Mouse (Mus musculus): ENCODE measurements around the gene Fbxo47. TPM values are rescaled to one million over a fixed set of nuclear protein-coding genes. Genes with fewer than 3 reads are reported as not detected.
"Not testable (repeated sequence)": the region's sequence is repeated elsewhere in the genome, so short reads cannot be mapped to it uniquely, and the experiment has no call there.

Gene Fbxo47
- polyA plus RNA-seq, 1 experiment from 2014 or later = 0.42 TPM

- H3K36me3 ChIP-seq (replicated peaks) = no peaks in the 10 kb centered on the region
- no peak overlapping the region for H3K27ac ChIP-seq (replicated peaks)
- DNase-seq (ENCODE audit: low spot score) = no peak
- 88% methylated on average over 13 of the region's 13 CpGs for WGBS
- H3K9me3 ChIP-seq = no peaks in the 10 kb centered on the region
- H3K4me1 ChIP-seq = no peaks in the 10 kb centered on the region
- H3K27me3 ChIP-seq (replicated peaks; ENCODE audit: low read depth, poor library complexity, severe bottlenecking) = no peaks in the 10 kb centered on the region; the same call in 1 of the 2 replicates
- H3K4me3 ChIP-seq = no peak overlapping the region
Observed at GRCm38 (mm10) chr11:97904801-97905200, 20.8 kb upstream of the Fbxo47 start.

GRCm38 (mm10) chr11:97901806-97902205 lies 17.9 kb upstream of the Fbxo47 start:
- no peaks in the 10 kb centered on the region; the same call in 1 of the 2 replicates for H3K27me3 ChIP-seq (replicated peaks; ENCODE audit: low read depth, poor library complexity, severe bottlenecking)
- H3K4me3 ChIP-seq = no peak overlapping the region
- no peaks in the 10 kb centered on the region for H3K4me1 ChIP-seq
- DNase-seq (ENCODE audit: low spot score) = no peak
- 84% methylated on average over 6 of the region's 6 CpGs for WGBS
- H3K27ac ChIP-seq (replicated peaks) = no peak overlapping the region
- no peaks in the 10 kb centered on the region for H3K9me3 ChIP-seq
- H3K36me3 ChIP-seq (replicated peaks) = no peaks in the 10 kb centered on the region

DNA sequence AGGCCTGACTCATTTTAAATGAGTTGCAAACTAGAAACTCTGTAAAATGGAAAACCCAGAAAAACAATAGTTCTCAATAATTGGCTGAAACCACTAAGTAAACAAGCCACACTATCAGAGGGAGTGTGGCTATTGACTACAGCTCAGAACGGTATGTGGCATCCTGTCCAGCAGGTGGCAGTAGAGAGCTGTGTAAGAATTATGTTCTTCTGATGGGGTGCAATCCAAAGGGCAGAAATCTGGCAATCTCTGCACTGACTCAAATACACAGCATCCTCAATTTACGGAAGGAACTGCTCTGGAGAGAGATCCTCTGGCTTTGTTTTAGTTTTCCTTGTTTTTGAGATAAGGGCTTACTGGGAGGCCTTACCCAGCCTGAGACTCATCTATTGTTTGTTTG lies 15.9 kb upstream of the Fbxo47 start:
- Histone ChIP-seq H3K27me3 (replicated peaks; ENCODE audit: low read depth, poor library complexity, severe bottlenecking) (no peaks in the 10 kb centered on the region; the same call in 1 of the 2 replicates), H3K9me3 (no peaks in the 10 kb centered on the region), H3K4me1 (no peaks in the 10 kb centered on the region), H3K36me3 (replicated peaks) (no peaks in the 10 kb centered on the region), H3K4me3 (no peak overlapping the region), H3K27ac (replicated peaks) (no peak overlapping the region)
- DNase-seq (ENCODE audit: low spot score) = peak; percentile 85
- WGBS = 13% methylated on average over 2 of the region's 2 CpGs

DNA sequence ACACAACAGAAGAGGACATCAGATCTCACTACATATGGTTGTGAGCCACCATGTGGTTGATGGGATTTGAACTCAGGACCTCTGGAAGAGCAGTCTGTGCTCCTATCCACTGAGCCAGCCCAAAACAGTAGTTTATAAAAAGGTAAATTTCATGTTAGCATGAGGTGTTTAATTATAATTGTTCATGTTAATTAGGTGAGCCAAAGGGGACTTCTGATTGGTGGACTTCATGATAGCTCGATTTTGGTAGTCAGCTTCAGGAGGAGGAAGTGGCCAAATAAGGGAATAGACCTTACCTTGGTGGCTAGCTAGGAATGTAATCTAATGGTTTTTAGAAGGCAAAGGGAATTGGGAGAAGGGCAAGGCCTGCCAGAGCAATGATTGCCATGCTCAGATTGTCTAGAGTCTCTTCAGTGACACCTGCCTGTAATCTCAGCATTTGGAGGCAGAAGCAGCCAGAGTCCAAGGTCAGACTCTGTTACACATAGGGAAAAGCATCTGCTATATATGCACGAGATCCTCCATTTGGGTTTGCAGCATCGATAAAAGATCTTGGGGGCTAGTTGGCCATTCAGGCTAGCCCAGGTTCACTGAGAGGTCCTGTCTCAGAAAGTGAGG lies 13.7 kb upstream of the Fbxo47 start:
- no peaks in the 10 kb centered on the region for H3K4me1 ChIP-seq
- H3K4me3 ChIP-seq = no peak overlapping the region
- no peaks in the 10 kb centered on the region for H3K9me3 ChIP-seq
- 77% methylated on average over 3 of the region's 3 CpGs for WGBS
- H3K27me3 ChIP-seq (replicated peaks; ENCODE audit: low read depth, poor library complexity, severe bottlenecking) = no peaks in the 10 kb centered on the region; the same call in 1 of the 2 replicates
- DNase-seq (ENCODE audit: low spot score) = no peak
- H3K36me3 ChIP-seq (replicated peaks) = no peaks in the 10 kb centered on the region
- H3K27ac ChIP-seq (replicated peaks) = no peak overlapping the region

DNA sequence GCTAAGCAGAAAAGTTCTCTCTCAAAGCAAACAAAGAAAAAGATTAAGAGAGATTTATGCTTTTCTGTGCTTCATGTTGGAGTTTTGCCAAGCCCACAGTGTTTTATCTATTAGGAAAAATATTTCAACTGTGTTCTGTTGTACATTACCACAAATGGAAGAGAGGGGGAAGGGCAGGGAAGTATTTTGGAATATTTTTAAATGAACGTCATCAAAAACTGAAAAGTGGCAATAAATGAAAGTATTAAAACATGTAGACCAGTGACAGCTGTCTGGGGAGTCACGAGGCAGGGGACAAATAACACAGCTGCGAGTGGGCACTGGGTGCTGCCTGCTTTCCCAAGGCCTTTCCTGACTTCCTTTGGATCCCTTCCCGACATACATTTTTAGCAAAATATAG lies 12.7 kb upstream of the Fbxo47 start:
- Histone ChIP-seq H3K4me3 (no peak overlapping the region), H3K27ac (replicated peaks) (no peak overlapping the region), H3K9me3 (no peaks in the 10 kb centered on the region), H3K27me3 (replicated peaks; ENCODE audit: low read depth, poor library complexity, severe bottlenecking) (no peaks in the 10 kb centered on the region; the same call in 1 of the 2 replicates), H3K36me3 (replicated peaks) (no peaks in the 10 kb centered on the region), H3K4me1 (no peaks in the 10 kb centered on the region)
- WGBS = 81% methylated on average over 4 of the region's 4 CpGs
- no peak for DNase-seq (ENCODE audit: low spot score)

GRCm38 (mm10) chr11:97891821-97892220 lies 7.9 kb upstream of the Fbxo47 start:
- no peaks in the 10 kb centered on the region for H3K27me3 ChIP-seq (replicated peaks; ENCODE audit: low read depth, poor library complexity, severe bottlenecking)
- 72% methylated on average over 5 of the region's 5 CpGs for WGBS
- no peaks in the 10 kb centered on the region for H3K4me1 ChIP-seq
- H3K27ac ChIP-seq (replicated peaks) = no peak overlapping the region
- H3K4me3 ChIP-seq = no peak overlapping the region
- no peaks in the 10 kb centered on the region for H3K36me3 ChIP-seq (replicated peaks)
- no peak for DNase-seq (ENCODE audit: low spot score)
- no peaks in the 10 kb centered on the region for H3K9me3 ChIP-seq

DNA sequence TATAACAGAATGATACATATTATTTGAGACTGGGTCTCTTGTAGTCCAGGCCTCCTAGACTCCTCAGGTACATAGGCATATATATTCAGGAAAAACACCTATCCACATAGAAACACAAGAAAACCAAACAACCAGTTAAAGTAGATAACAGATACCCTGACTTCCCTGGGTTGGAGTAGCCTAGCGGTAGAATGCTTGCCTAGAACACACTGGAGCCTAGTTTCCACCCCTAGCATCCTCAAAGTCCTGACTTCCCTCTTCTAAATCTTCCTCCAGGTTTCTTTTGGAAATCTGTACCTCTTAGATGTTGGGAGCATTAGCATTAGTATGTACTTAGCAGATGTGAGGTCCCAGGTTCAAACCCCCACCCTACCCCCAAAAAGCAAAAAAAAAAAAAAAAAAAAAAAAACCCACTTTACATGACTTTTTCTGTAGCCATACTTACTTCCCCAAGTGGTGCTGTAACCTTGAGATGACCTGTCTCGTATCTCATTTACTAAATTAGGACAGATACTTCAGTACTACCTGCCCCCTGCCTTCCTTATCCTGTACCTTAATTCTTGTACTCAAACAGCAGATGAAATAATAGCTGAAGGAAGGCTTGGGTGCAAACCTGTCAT lies 1.5 kb upstream of the Fbxo47 start:
- WGBS = 96% methylated on average over 2 of the region's 2 CpGs
- Histone ChIP-seq H3K4me1 (no peaks in the 10 kb centered on the region), H3K27me3 (replicated peaks; ENCODE audit: low read depth, poor library complexity, severe bottlenecking) (no peaks in the 10 kb centered on the region), H3K4me3 (peak overlapping the region; percentile 68; the same call in 1 of the 2 replicates), H3K27ac (replicated peaks) (no peak overlapping the region), H3K9me3 (no peaks in the 10 kb centered on the region), H3K36me3 (replicated peaks) (no peaks in the 10 kb centered on the region)
- no peak for DNase-seq (ENCODE audit: low spot score)

- Histone ChIP-seq H3K9me3 (no peaks in the 10 kb centered on the region), H3K36me3 (replicated peaks) (no peaks in the 10 kb centered on the region), H3K27me3 (replicated peaks; ENCODE audit: low read depth, poor library complexity, severe bottlenecking) (no peaks in the 10 kb centered on the region), H3K27ac (replicated peaks) (peak overlapping the region; percentile 89), H3K4me3 (peak overlapping the region; percentile 68), H3K4me1 (no peaks in the 10 kb centered on the region)
- WGBS = 32% methylated on average over 7 of the region's 7 CpGs
- DNase-seq (ENCODE audit: low spot score) = no peak
Observed at GRCm38 (mm10) chr11:97884601-97885185, 739 bp upstream of the Fbxo47 start.

GRCm38 (mm10) chr11:97883542-97883917 lies 424 bp downstream of the Fbxo47 start:
- no peaks in the 10 kb centered on the region for H3K9me3 ChIP-seq
- H3K27me3 ChIP-seq (replicated peaks; ENCODE audit: low read depth, poor library complexity, severe bottlenecking) = no peaks in the 10 kb centered on the region
- H3K36me3 ChIP-seq (replicated peaks) = no peaks in the 10 kb centered on the region
- peak; percentile 81 for DNase-seq (ENCODE audit: low spot score)
- H3K4me1 ChIP-seq = no peaks in the 10 kb centered on the region
- H3K27ac ChIP-seq (replicated peaks) = peak overlapping the region; percentile 89
- H3K4me3 ChIP-seq = peak overlapping the region; percentile 68
- 5% methylated on average over 26 of the region's 26 CpGs for WGBS

GRCm38 (mm10) chr11:97880362-97880761 lies 3.6 kb downstream of the Fbxo47 start:
- H3K27me3 ChIP-seq (replicated peaks; ENCODE audit: low read depth, poor library complexity, severe bottlenecking) = no peaks in the 10 kb centered on the region

GRCm38 (mm10) chr11:97877341-97877740 lies 6.6 kb downstream of the Fbxo47 start:
- Histone ChIP-seq H3K9me3 (no peaks in the 10 kb centered on the region), H3K4me3 (no peak overlapping the region), H3K27ac (replicated peaks) (no peak overlapping the region), H3K27me3 (replicated peaks; ENCODE audit: low read depth, poor library complexity, severe bottlenecking) (no peaks in the 10 kb centered on the region), H3K4me1 (no peaks in the 10 kb centered on the region), H3K36me3 (replicated peaks) (no peaks in the 10 kb centered on the region)
- WGBS = 85% methylated on average over 2 of the region's 2 CpGs
- DNase-seq (ENCODE audit: low spot score) = no peak

More at GRCm38 (mm10) chr11:97880362-97880761, 3.6 kb downstream of the Fbxo47 start:
- no peak overlapping the region for H3K27ac ChIP-seq (replicated peaks)
- no peaks in the 10 kb centered on the region for H3K36me3 ChIP-seq (replicated peaks)
- H3K4me1 ChIP-seq = no peaks in the 10 kb centered on the region
- H3K4me3 ChIP-seq = no peak overlapping the region
- no peak for DNase-seq (ENCODE audit: low spot score)
- no peaks in the 10 kb centered on the region for H3K9me3 ChIP-seq
- 90% methylated on average over 4 of the region's 4 CpGs for WGBS

DNA sequence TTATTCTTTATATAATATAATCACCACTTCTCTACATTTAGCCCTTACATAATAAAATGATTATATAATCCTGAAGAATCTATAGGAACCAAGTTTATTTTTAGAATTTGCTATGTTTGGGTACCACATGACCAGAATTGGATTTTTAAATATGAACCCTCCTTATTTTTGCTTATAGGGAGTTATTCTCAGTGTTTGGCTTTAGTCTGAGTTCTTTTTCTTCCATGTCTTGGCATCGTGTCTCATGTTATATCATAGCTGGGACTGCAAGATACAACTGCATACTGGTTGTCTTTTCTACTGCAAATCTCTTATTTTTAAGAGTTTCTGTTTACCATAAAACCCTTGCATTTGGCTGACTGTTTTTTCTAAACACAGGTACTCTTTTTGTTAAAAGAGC lies 9.6 kb downstream of the Fbxo47 start:
- DNase-seq (ENCODE audit: low spot score) = no peak
- Histone ChIP-seq H3K27ac (replicated peaks) (no peak overlapping the region), H3K4me1 (no peaks in the 10 kb centered on the region), H3K4me3 (no peak overlapping the region), H3K36me3 (replicated peaks) (no peaks in the 10 kb centered on the region), H3K27me3 (replicated peaks; ENCODE audit: low read depth, poor library complexity, severe bottlenecking) (no peaks in the 10 kb centered on the region), H3K9me3 (0 out of 2 replicates have a peak, but pooled peaks cover 2% of the 10 kb centered on the region)
- WGBS = 87% methylated on average over 1 of the region's 1 CpGs

DNA sequence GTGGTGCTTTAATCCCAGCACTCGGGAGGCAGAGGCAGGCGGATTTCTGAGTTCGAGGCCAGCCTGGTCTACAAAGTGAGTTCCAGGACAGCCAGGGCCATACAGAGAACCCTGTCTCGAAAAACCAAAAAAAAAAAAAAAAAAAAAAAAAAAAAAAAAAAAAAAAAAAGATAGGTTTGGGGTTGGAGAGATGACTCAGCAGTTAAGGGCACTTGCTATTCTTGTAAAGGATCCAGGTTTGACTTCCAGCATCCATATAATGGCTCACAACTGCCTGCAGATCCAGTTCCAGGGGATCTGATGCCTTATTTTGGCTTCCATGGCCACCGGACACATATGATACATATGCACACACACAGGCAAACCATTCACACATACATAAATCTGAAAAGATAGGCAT lies 11.6 kb downstream of the Fbxo47 start:
- H3K36me3 ChIP-seq (replicated peaks); H3K9me3 ChIP-seq: not testable (repeated sequence)

More for the DNA sequence above, 11.6 kb downstream of the Fbxo47 start:
- 85% methylated on average over 5 of the region's 5 CpGs for WGBS
- not testable (repeated sequence) for DNase-seq (ENCODE audit: low spot score); H3K4me1 ChIP-seq; H3K4me3 ChIP-seq; H3K27ac ChIP-seq (replicated peaks); H3K27me3 ChIP-seq (replicated peaks; ENCODE audit: low read depth, poor library complexity, severe bottlenecking)
